Mouse (Mus musculus) forebrain, embryonic 15.5 days (tissue): ENCODE results near the gene Gm8369. TPM values are rescaled to one million over a fixed set of nuclear protein-coding genes. Genes with fewer than 3 reads are reported as not detected.
"Not testable (repeated sequence)": the region's sequence is repeated elsewhere in the genome, so short reads cannot be mapped to it uniquely, and the experiment has no call there.

Source experiments
- ATAC-seq: fragments of 200-750 bp; cut with Nextera tagmentation; replicated peaks from 2 replicates; pipeline ENCODE4 v1.8.0; 2017; ENCODE audit warnings: mild to moderate bottlenecking, moderate TSS enrichment, moderate library complexity
- H3K27ac ChIP-seq: fragments of 300-500 bp; sonication (generic); replicated peaks from 2 replicates; pipeline ENCODE4 v1.5.1; 2015; ENCODE audit warnings: mild to moderate bottlenecking, inconsistent platforms
- H3K27me3 ChIP-seq: fragments of 300-500 bp; sonication (generic); 2 replicates; pipeline ENCODE4 v1.6.1; 2015; ENCODE audit warnings: inconsistent platforms
- H3K36me3 ChIP-seq: fragments of 300-500 bp; sonication (generic); 2 replicates; pipeline ENCODE4 v1.6.1; 2015; ENCODE audit warnings: mild to moderate bottlenecking, inconsistent platforms
- H3K4me1 ChIP-seq: fragments of 300-500 bp; sonication (generic); 2 replicates; pipeline ENCODE4 v1.6.1; 2015; ENCODE audit warnings: inconsistent platforms
- H3K4me2 ChIP-seq: fragments of 300-500 bp; sonication (generic); replicated peaks from 2 replicates; pipeline ENCODE4 v1.6.1; 2015; ENCODE audit warnings: mild to moderate bottlenecking, inconsistent platforms
- H3K4me3 ChIP-seq: fragments of 300-500 bp; sonication (generic); 2 replicates; pipeline ENCODE4 v1.5.1; 2015; ENCODE audit warnings: mild to moderate bottlenecking, inconsistent platforms
- H3K9ac ChIP-seq: fragments of 300-500 bp; sonication (generic); replicated peaks from 2 replicates; pipeline ENCODE4 v1.6.1; 2015; ENCODE audit warnings: mild to moderate bottlenecking, inconsistent platforms
- H3K9me3 ChIP-seq: fragments of 300-500 bp; sonication (generic); 2 replicates; pipeline ENCODE4 v1.6.1; 2016; ENCODE audit warnings: inconsistent platforms
- WGBS: fragments of 180-500 bp; shearing (Covaris S2); methylation state at CpG from one replicate; pipeline ENCODE4 v1.1.7; 2015; ENCODE audit warnings: mixed read lengths; 5-methylcytosine and 5-hydroxymethylcytosine counted together
- polyA plus RNA-seq: library from polyadenylated mRNA; unstranded; fragments of >200 nt; fragmentation: Nextera tagmentation; extraction: Ambion mirVana; gene quantifications from 2 replicates; pipeline ENCODE4 v1.2.1, GENCODE M21; 2015

Gene Gm8369
- not detected in 2 replicates for polyA plus RNA-seq

DNA sequence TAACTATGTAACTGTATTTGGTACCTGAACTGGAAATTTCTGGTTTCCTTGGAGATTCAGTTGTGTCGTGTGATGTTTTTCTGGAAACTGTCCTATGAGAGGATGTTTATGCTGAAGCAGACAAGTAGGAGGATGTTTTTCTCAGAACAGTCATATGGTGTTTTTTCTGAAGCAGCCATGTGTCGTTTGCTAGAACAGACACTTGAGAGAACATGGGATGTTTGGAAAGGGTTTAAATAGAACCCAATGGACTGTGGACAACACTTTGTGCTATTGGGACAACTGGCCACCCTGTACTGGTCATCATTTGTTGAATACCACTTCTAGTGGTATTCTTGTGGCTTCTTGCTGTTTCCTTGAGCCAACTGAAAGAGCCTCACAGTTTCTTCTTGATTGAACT, at the start of gene Gm8369:
TSS of gene Gm8369 (plus strand) at position 193 of the 400 bp plus-strand sequence.
- H3K9ac ChIP-seq = no peak within 1 kb of the TSS
- H3K9me3 ChIP-seq = no peaks in the 10 kb centered on the region
- ATAC-seq = no peak
- no peak within 1 kb of the TSS for H3K4me3 ChIP-seq
- H3K4me2 ChIP-seq = no peak within 1 kb of the TSS
- no peak within 1 kb of the TSS for H3K27ac ChIP-seq
- 89% methylated on average over 2 of the region's 2 CpGs for WGBS
- no peaks in the 10 kb centered on the region for H3K4me1 ChIP-seq
- H3K27me3 ChIP-seq = no peaks in the 10 kb centered on the region
- H3K36me3 ChIP-seq = no peaks in the 10 kb centered on the region

DNA sequence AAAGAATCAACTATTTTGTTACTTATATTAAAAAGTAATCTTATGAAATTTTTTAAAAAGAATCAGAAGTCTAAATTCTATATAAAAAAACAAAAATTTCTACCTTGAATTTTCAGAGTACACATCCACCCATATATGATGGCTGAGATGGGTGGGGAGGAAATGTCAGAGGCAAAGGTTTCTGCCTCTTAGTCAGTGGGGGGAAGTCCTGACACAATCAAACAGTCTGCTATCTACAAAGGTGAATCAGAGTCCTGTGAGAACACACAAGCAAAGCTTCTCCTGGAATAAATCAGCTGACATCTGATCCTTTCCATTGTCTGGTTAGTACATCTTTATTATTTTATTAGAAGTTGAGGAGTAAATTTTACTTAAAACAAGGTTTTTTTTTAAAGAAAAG, 42.4 kb upstream of the Gm8369 start, which contains the start of gene Ms4a4b:
TSS of gene Ms4a4b (plus strand) at position 216 of the 400 bp plus-strand sequence.
- H3K4me1 ChIP-seq = no peaks in the 10 kb centered on the region
- no peak within 1 kb of the TSS for H3K4me3 ChIP-seq
- no peak within 1 kb of the TSS for H3K4me2 ChIP-seq
- no peak for ATAC-seq
- H3K27ac ChIP-seq = no peak within 1 kb of the TSS
- no peaks in the 10 kb centered on the region for H3K36me3 ChIP-seq
- H3K9me3 ChIP-seq = no peaks in the 10 kb centered on the region
- no peak within 1 kb of the TSS for H3K9ac ChIP-seq
- no peaks in the 10 kb centered on the region for H3K27me3 ChIP-seq

DNA sequence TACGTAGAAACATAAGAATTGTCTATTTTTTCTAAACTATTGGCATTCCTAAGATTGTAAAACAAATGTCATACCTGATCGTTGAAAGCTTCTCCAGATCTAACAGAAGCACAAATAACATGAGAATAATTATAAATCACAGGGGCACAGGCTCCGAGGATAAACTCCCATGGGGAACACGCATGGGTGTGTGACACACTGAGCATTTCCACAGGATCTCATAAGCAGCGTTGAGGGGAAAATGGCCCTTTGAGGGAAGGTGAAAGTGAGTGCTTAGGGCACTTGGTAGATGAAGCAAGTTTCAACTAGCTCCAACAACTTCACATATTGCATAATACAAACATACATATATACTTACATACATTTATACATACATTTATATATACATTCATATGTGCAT, 41.8 kb upstream of the Gm8369 start:
- ATAC-seq = no peak
- no peak overlapping the region for H3K9ac ChIP-seq
- H3K4me2 ChIP-seq = no peak overlapping the region
- 91% methylated on average over 5 of the region's 5 CpGs for WGBS
- H3K27ac ChIP-seq = no peak overlapping the region
- H3K27me3 ChIP-seq = no peaks in the 10 kb centered on the region
- no peak overlapping the region for H3K4me3 ChIP-seq
- no peaks in the 10 kb centered on the region for H3K36me3 ChIP-seq
- no peaks in the 10 kb centered on the region for H3K4me1 ChIP-seq
- no peaks in the 10 kb centered on the region for H3K9me3 ChIP-seq

DNA sequence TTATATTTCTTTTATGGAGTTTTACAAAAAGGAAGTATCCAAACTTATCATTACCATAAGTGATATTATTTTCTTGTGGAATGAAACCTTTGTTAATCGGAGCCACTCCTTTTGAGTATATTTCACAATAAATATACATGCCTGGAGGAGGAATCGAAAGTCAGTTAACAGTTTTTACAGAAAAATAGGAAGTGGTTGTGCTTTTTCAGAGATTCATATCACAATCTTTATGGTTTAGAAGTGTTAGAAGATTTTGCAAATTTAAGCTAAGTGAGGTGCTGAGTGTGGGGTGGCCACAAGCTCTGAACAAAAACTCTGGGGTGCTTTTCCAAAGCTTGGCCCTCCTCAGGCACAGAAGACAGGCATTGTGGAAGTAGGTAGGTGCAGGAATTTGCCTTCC, 38.5 kb upstream of the Gm8369 start:
- 82% methylated on average over 2 of the region's 2 CpGs for WGBS
- Histone ChIP-seq H3K27me3 (no peaks in the 10 kb centered on the region), H3K9me3 (no peaks in the 10 kb centered on the region), H3K4me1 (no peaks in the 10 kb centered on the region), H3K9ac (no peak overlapping the region), H3K4me3 (no peak overlapping the region), H3K27ac (no peak overlapping the region), H3K4me2 (no peak overlapping the region), H3K36me3 (no peaks in the 10 kb centered on the region)
- ATAC-seq = no peak

DNA sequence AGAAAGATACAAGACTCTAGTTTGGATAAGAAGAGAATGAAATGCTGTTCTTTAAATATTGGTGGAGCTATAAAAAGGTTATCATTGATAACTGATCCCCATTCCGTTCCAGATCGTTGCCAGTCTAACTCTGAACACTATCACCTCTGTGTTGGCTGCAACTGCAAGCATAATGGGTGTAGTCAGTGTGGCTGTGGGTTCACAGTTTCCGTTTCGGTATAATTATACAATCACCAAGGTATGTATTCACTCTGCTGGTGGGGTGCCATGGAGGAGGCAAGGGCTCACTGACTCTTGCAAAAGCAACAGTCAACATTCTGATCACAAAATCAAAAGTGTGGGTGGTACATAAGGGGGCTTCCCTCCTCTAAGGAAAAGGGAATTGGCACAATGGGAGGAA, 26.7 kb upstream of the Gm8369 start:
- 81% methylated on average over 4 of the region's 4 CpGs for WGBS
- H3K36me3 ChIP-seq, H3K4me2 ChIP-seq, H3K9ac ChIP-seq, H3K27ac ChIP-seq, H3K4me1 ChIP-seq, H3K9me3 ChIP-seq, H3K27me3 ChIP-seq, H3K4me3 ChIP-seq, ATAC-seq: not testable (repeated sequence)

DNA sequence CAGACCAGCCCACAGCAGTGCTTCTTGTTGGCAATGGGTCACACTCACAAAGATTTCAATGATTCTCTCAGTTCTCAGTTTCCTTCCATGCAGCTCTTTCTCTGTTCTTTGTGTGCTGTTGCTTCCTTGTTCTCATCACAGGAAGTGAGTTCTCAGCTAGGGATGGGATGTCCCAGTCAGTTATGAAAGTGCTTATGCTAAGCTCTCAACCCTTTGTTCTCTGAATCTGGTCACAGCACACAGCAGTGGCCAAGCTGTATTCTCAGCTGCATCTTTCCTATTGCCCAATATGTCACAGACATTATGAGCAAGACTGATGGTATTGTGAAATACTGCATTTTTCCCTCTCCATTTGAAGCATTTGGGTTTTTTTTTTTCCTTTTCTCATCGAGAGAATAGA, 20.9 kb upstream of the Gm8369 start:
- H3K27me3 ChIP-seq, ATAC-seq, H3K36me3 ChIP-seq, H3K9me3 ChIP-seq, H3K9ac ChIP-seq, H3K27ac ChIP-seq, H3K4me3 ChIP-seq, H3K4me2 ChIP-seq, H3K4me1 ChIP-seq: not testable (repeated sequence)
- WGBS = 75% methylated on average over 1 of the region's 1 CpGs

DNA sequence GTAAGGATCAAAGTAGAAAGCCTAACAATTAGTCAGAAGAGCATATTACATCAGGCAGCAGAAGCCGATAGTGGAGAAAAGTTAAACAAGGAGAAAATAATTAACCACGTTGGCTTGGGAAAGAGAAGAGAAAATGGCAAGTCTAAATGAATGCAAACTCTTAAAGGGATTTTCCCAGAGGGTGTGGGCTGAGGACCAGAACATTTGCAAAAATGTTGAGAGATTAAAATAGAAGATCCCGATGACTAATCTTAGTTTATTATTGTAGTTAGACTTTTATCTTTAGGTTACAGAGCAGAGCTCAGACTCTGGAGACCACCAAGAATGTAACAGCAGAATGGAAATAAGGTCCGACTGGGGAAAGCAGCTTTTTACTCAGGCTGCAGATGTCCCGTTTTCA, 19.3 kb upstream of the Gm8369 start:
- H3K36me3 ChIP-seq = no peaks in the 10 kb centered on the region
- no peaks in the 10 kb centered on the region for H3K27me3 ChIP-seq
- H3K9ac ChIP-seq = no peak overlapping the region
- ATAC-seq = no peak
- H3K4me1 ChIP-seq = no peaks in the 10 kb centered on the region
- no peak overlapping the region for H3K27ac ChIP-seq
- 80% methylated on average over 5 of the region's 5 CpGs for WGBS
- no peak overlapping the region for H3K4me3 ChIP-seq
- H3K4me2 ChIP-seq = no peak overlapping the region
- H3K9me3 ChIP-seq = no peaks in the 10 kb centered on the region

DNA sequence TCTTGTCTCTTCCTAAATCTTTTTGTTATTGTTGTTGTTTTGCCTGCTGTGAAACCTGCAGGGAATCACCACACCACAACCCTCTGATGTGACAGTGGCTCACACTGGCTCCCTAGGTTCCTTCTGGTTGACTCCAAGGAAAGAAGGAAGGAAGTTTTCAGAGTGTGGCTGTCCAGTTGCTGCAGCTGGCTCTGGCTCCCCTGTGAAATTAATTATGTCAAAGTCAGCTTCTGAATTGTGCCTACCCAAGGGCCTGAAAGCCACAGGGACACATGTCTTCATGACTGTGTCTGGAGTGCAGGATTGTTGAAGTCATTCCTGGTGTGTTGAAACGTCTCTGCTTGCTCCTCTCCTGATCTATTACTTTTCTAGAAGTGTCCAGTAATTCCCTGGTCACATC, 17.4 kb upstream of the Gm8369 start:
- H3K4me3 ChIP-seq, H3K27me3 ChIP-seq, H3K36me3 ChIP-seq, H3K9ac ChIP-seq, H3K4me1 ChIP-seq, H3K27ac ChIP-seq, ATAC-seq, H3K4me2 ChIP-seq, H3K9me3 ChIP-seq: not testable (repeated sequence)
- 71% methylated on average over 1 of the region's 1 CpGs for WGBS

DNA sequence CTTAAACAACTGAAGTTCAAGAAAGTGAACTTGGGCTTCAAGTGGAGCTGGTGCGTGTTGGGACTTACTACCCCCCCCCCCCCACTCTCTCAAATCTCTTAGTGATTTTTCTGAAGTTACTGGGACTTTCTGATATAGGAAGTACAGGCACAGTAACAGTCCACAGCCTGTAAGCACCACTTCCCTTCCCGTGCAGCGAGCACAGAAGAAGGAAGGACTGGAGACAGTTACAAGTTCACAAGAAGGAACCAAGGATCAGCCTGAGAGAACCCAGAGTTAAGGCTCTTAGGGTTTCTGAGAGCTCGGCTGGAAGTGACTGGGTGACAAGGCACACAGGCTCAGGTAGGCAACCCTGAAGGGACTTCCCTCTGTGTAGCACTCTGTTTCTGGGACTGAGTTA, 16.5 kb upstream of the Gm8369 start, which contains the start of gene Ms4a6c:
TSS of gene Ms4a6c (plus strand) at position 152 of the 400 bp plus-strand sequence.
- not testable (repeated sequence) for H3K27ac ChIP-seq, H3K4me3 ChIP-seq, H3K27me3 ChIP-seq, H3K9ac ChIP-seq, ATAC-seq, H3K36me3 ChIP-seq, H3K9me3 ChIP-seq, H3K4me1 ChIP-seq, H3K4me2 ChIP-seq
- WGBS = 86% methylated on average over 4 of the region's 4 CpGs

DNA sequence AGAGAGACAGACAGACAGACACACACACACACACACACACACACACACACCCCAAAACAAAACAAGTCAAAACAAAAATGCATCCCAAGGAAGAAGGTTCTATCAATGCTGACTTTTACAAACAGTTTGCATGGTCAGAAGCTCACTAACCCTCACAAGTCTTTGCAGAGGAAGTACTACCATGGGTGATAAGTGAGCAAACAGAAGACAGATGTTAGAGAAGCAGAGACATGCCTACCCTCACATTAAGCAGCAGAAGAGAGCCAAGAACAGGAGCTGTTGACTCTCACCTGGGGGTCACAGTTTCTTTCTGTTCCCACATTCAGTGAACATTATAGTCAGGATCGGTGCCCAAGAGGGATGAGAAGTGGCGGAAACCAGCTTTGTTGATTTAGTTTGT, 6.0 kb upstream of the Gm8369 start:
- no peaks in the 10 kb centered on the region for H3K9me3 ChIP-seq
- no peaks in the 10 kb centered on the region for H3K27me3 ChIP-seq
- H3K4me2 ChIP-seq = no peak overlapping the region
- no peak for ATAC-seq
- no peak overlapping the region for H3K9ac ChIP-seq
- H3K4me3 ChIP-seq = no peak overlapping the region
- H3K27ac ChIP-seq = no peak overlapping the region
- 84% methylated on average over 2 of the region's 2 CpGs for WGBS
- no peaks in the 10 kb centered on the region for H3K4me1 ChIP-seq
- no peaks in the 10 kb centered on the region for H3K36me3 ChIP-seq

DNA sequence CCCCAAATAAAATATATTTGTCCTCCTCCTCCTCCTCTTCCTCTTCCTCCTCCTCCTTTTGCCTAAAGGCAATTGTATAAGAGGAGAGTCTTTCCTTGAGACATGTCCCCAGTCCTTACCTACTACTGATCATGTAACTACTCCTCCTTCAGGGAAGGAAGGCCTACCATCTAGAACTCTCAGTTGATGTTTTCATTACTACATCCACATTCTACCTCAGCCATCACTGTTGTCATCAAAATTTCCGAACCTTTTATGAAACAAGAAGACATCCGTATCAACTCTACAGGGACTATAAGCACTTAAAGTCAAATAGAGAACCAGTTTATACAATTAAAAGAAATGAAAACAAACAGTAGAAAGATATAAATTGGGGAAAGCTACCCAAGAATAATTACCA, 3.1 kb upstream of the Gm8369 start:
- no peak for ATAC-seq
- 94% methylated on average over 2 of the region's 2 CpGs for WGBS
- no peaks in the 10 kb centered on the region for H3K9me3 ChIP-seq
- no peaks in the 10 kb centered on the region for H3K27me3 ChIP-seq
- H3K4me1 ChIP-seq = no peaks in the 10 kb centered on the region
- no peaks in the 10 kb centered on the region for H3K36me3 ChIP-seq
- no peak overlapping the region for H3K27ac ChIP-seq
- no peak overlapping the region for H3K4me2 ChIP-seq
- no peak overlapping the region for H3K9ac ChIP-seq
- no peak overlapping the region for H3K4me3 ChIP-seq

DNA sequence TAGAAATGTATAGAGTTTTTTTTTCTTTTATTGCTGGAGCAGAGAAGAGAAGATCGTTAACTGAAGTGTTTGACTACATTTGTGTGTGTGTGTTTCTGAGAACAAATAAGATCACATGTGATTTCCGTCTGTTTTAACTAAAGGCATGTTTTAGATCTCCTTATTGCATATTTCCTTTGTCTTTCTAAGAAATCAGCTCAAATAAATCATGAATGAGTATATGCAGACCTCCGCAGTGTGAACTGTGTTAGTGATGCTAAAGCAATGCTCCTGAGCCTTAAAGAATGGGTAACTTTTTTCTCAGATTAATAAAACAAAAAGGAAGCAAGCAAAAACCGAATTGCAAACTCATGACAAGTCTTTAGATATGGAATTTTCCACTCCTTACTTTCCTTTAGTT, 1.8 kb upstream of the Gm8369 start:
- Histone ChIP-seq H3K9ac (no peak overlapping the region), H3K4me1 (no peaks in the 10 kb centered on the region), H3K4me3 (no peak overlapping the region), H3K36me3 (no peaks in the 10 kb centered on the region), H3K9me3 (no peaks in the 10 kb centered on the region), H3K27me3 (no peaks in the 10 kb centered on the region), H3K4me2 (no peak overlapping the region), H3K27ac (no peak overlapping the region)
- no peak for ATAC-seq
- WGBS = 70% methylated on average over 4 of the region's 4 CpGs

DNA sequence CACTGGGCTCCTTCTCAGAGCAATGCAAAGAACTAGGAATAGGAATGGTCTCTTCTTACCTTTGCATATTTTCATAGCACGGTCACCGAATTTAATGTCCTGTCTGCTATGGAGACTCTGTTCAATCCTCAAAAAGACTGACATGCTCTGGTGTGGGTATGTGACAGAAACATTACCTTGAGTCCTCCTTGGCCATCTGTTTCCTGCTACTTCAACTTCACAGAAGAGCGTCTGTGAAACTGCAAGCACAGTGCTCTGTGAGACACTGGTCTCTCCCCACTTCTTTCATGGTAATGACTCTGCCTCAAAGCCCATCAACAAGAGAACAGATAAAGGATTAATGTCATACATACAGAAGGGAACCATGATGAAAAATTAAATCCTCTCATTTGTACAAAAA, 1.4 kb upstream of the Gm8369 start:
- 86% methylated on average over 3 of the region's 3 CpGs for WGBS
- Histone ChIP-seq H3K36me3 (no peaks in the 10 kb centered on the region), H3K27ac (no peak overlapping the region), H3K9me3 (no peaks in the 10 kb centered on the region), H3K27me3 (no peaks in the 10 kb centered on the region), H3K4me3 (no peak overlapping the region), H3K9ac (no peak overlapping the region), H3K4me2 (no peak overlapping the region), H3K4me1 (no peaks in the 10 kb centered on the region)
- no peak for ATAC-seq
